Mouse (Mus musculus) E14TG2a.4 (cell line): Measurements from ENCODE around the gene Drd5.

ENCODE experiments used
- CTCF ChIP-seq: conservative IDR thresholded peaks from 2 replicates; pipeline ENCODE4 v1.5.1; 2014; ENCODE audit warnings: low read length
- NANOG ChIP-seq: IDR thresholded peaks from 2 replicates; pipeline ENCODE4 v1.6.1; 2014; ENCODE audit warnings: borderline replicate concordance, low read length, mixed read lengths
- POU5F1 ChIP-seq: IDR thresholded peaks from 2 replicates; pipeline ENCODE4 v1.6.1; 2014; ENCODE audit warnings: low read length, borderline replicate concordance

DNA sequence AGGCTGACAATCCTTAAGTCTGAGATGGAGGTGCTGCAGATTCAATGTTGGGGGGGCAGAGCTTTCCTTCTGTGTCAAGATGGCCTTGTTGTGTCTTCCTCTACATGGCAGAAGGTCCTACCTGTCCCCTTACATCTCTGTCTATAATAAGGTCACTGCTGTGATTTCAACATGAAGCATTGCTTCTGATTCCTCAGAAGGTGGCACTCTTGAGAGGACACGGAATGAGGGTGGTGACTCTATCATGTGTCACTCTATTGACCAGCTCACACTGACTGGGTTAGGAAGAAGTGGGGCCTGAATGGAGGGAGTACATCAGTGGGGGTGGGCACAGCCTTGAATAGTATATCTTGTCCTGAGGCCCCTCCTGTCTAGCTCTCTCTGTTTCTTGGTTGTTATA lies 15.4 kb downstream of the Drd5 start:
- TF ChIP-seq CTCF (no peak), POU5F1 (no peak), NANOG (no peak)
